Mouse (Mus musculus) MEL (cell line): ENCODE data around the gene Serinc5. TPM values are rescaled to one million over a fixed set of nuclear protein-coding genes. Genes with fewer than 3 reads are reported as not detected.

ENCODE experiments used
- DNase-seq: peaks from one replicate; pipeline ENCODE4 v3.0.0; 2011; ENCODE audit warnings: low read depth, low spot score
- H3K27ac ChIP-seq: 2 replicates; pipeline ENCODE4 v1.5.1; 2012; ENCODE audit warnings: low read depth, mild to moderate bottlenecking, control low read depth, low read length, moderate library complexity; ENCODE audit not compliant: control insufficient read depth
- H3K27me3 ChIP-seq, 2 experiments: fragments of 150-350 bp in 1 of 2; sonication (generic) in 1 of 2; 2 replicates each; pipeline ENCODE4 v1.6.1; 2012; ENCODE audit warnings: low read length in 2 of 2, mild to moderate bottlenecking in 2 of 2, improper control_type of control experiment in 1 of 2, moderate library complexity in 1 of 2; ENCODE audit not compliant: insufficient read depth in 2 of 2, control insufficient read depth in 1 of 2
- H3K36me3 ChIP-seq, 2 experiments: 2 replicates each; pipeline ENCODE4 v1.6.1; 2012 to 2014; ENCODE audit warnings: low read length in 2 of 2, improper control_type of control experiment in 1 of 2, inconsistent platforms in 1 of 2, mild to moderate bottlenecking in 1 of 2; ENCODE audit not compliant: insufficient read depth in 2 of 2, control insufficient read depth in 1 of 2
- H3K4me1 ChIP-seq, 2 experiments: fragments of 150-350 bp in 1 of 2; sonication (generic) in 1 of 2; 2 replicates each; pipeline ENCODE4 v1.6.1; 2012; ENCODE audit warnings: low read length in 2 of 2, improper control_type of control experiment in 1 of 2, mild to moderate bottlenecking in 1 of 2; ENCODE audit not compliant: insufficient read depth in 2 of 2, control insufficient read depth in 1 of 2
- H3K4me3 ChIP-seq, 2 experiments: fragments of 150-350 bp in 1 of 2; sonication (generic) in 1 of 2; 2 replicates each; pipeline ENCODE4 v1.5.1; 2012; ENCODE audit warnings: low read depth in 2 of 2, low read length in 2 of 2, mild to moderate bottlenecking in 2 of 2, moderate library complexity in 2 of 2, control low read depth in 1 of 2, improper control_type of control experiment in 1 of 2; ENCODE audit not compliant: control insufficient read depth in 1 of 2, insufficient read depth in 1 of 2
- H3K79me2 ChIP-seq: 2 replicates; pipeline ENCODE4 v1.6.1; 2012; ENCODE audit warnings: mild to moderate bottlenecking, low read length, moderate library complexity; ENCODE audit not compliant: control insufficient read depth, poor library complexity, insufficient read depth
- H3K9ac ChIP-seq: 2 replicates; pipeline ENCODE4 v1.6.1; 2012; ENCODE audit warnings: low read depth, mild to moderate bottlenecking, control low read depth, low read length, moderate library complexity; ENCODE audit not compliant: control insufficient read depth, poor library complexity, severe bottlenecking
- H3K9me3 ChIP-seq: fragments of 150-350 bp; sonication (generic); replicated peaks from 2 replicates; pipeline ENCODE4 v1.6.1; 2012; ENCODE audit warnings: mild to moderate bottlenecking, low read length, improper control_type of control experiment, moderate library complexity; ENCODE audit not compliant: insufficient read depth
- BHLHE40 ChIP-seq: IDR thresholded peaks from 2 replicates; pipeline ENCODE4 v1.6.1; 2012; ENCODE audit warnings: low read depth, mild to moderate bottlenecking, inconsistent platforms, low read length, improper control_type of control experiment, borderline replicate concordance
- CHD1 ChIP-seq: IDR thresholded peaks from 2 replicates; pipeline ENCODE4 v1.6.1; 2012; ENCODE audit warnings: low read depth, mild to moderate bottlenecking, inconsistent platforms, low read length, improper control_type of control experiment
- CHD2 ChIP-seq: IDR thresholded peaks from 2 replicates; pipeline ENCODE4 v1.6.1; 2011; ENCODE audit warnings: low read length, improper control_type of control experiment
- CTCF ChIP-seq, 3 experiments: IDR thresholded peaks in 2 of 3; conservative IDR thresholded peaks in 1 of 3; 2 replicates each; pipeline ENCODE4 v1.5.1; 2011 to 2012; ENCODE audit warnings: low read length in 3 of 3, low read depth in 2 of 3, mild to moderate bottlenecking in 2 of 3, improper control_type of control experiment in 1 of 3, inconsistent platforms in 1 of 3, mixed read lengths in 1 of 3, moderate library complexity in 1 of 3; ENCODE audit not compliant: control insufficient read depth in 1 of 3, insufficient read depth in 1 of 3, poor library complexity in 1 of 3, severe bottlenecking in 1 of 3
- E2F4 ChIP-seq: IDR thresholded peaks from 2 replicates; pipeline ENCODE4 v1.6.1; 2011; ENCODE audit warnings: low read depth, low read length, improper control_type of control experiment, borderline replicate concordance
- ELF1 ChIP-seq: IDR thresholded peaks from 2 replicates; pipeline ENCODE4 v1.6.1; 2014; ENCODE audit warnings: low read depth, mild to moderate bottlenecking, inconsistent platforms, low read length, improper control_type of control experiment, moderate library complexity
- EP300 ChIP-seq, 2 experiments: IDR thresholded peaks; 2 replicates each; pipeline ENCODE4 v1.6.1; 2011; ENCODE audit warnings: improper control_type of control experiment in 2 of 2, low read length in 2 of 2, low read depth in 1 of 2, mild to moderate bottlenecking in 1 of 2
- ETS1 ChIP-seq: IDR thresholded peaks from 2 replicates; pipeline ENCODE4 v1.6.1; 2012; ENCODE audit warnings: low read depth, mild to moderate bottlenecking, inconsistent platforms, low read length, improper control_type of control experiment, moderate library complexity
- GABPA ChIP-seq: IDR thresholded peaks from 2 replicates; pipeline ENCODE4 v1.6.1; 2012; ENCODE audit warnings: low read depth, mild to moderate bottlenecking, inconsistent platforms, low read length, improper control_type of control experiment, moderate library complexity
- GATA1 ChIP-seq: IDR thresholded peaks from 2 replicates; pipeline ENCODE4 v1.6.1; 2011; ENCODE audit warnings: low read depth, low read length, improper control_type of control experiment
- HCFC1 ChIP-seq: IDR thresholded peaks from 2 replicates; pipeline ENCODE4 v1.6.1; 2012; ENCODE audit warnings: low read depth, mild to moderate bottlenecking, inconsistent platforms, low read length, improper control_type of control experiment, moderate library complexity
- JUND ChIP-seq: IDR thresholded peaks from 2 replicates; pipeline ENCODE4 v1.6.1; 2011; ENCODE audit warnings: low read depth, mild to moderate bottlenecking, improper control_type of control experiment, low read length
- KAT2A ChIP-seq: conservative IDR thresholded peaks from 2 replicates; pipeline ENCODE4 v1.6.1; 2012; ENCODE audit warnings: low read depth, low read length, improper control_type of control experiment, inconsistent platforms
- MAFK ChIP-seq: IDR thresholded peaks from 2 replicates; pipeline ENCODE4 v1.6.1; 2011; ENCODE audit warnings: low read depth, mild to moderate bottlenecking, low read length, improper control_type of control experiment, borderline replicate concordance
- MAX ChIP-seq: IDR thresholded peaks from 2 replicates; pipeline ENCODE4 v1.6.1; 2011; ENCODE audit warnings: low read length, improper control_type of control experiment
- MAZ ChIP-seq: IDR thresholded peaks from 2 replicates; pipeline ENCODE4 v1.6.1; 2012; ENCODE audit warnings: low read depth, mild to moderate bottlenecking, inconsistent platforms, low read length, improper control_type of control experiment
- MEF2A ChIP-seq: IDR thresholded peaks from 2 replicates; pipeline ENCODE4 v1.6.1; 2014; ENCODE audit warnings: low read depth, mild to moderate bottlenecking, inconsistent platforms, low read length, improper control_type of control experiment; ENCODE audit not compliant: poor library complexity, insufficient replicate concordance, severe bottlenecking; ENCODE audit errors: extremely low read depth
- MXI1 ChIP-seq: IDR thresholded peaks from 2 replicates; pipeline ENCODE4 v1.6.1; 2011; ENCODE audit warnings: mild to moderate bottlenecking, low read depth, low read length, improper control_type of control experiment
- MYB ChIP-seq: IDR thresholded peaks from 2 replicates; pipeline ENCODE4 v1.6.1; 2011; ENCODE audit warnings: mild to moderate bottlenecking, low read depth, low read length, improper control_type of control experiment
- MYC ChIP-seq: IDR thresholded peaks from 2 replicates; pipeline ENCODE4 v1.6.1; 2011; ENCODE audit warnings: low read depth, mild to moderate bottlenecking, low read length, improper control_type of control experiment, moderate library complexity
- NRF1 ChIP-seq: IDR thresholded peaks from 2 replicates; pipeline ENCODE4 v1.6.1; 2014; ENCODE audit warnings: low read depth, mild to moderate bottlenecking, inconsistent platforms, low read length, improper control_type of control experiment, moderate library complexity; ENCODE audit not compliant: poor library complexity, insufficient read depth, severe bottlenecking
- POLR2A ChIP-seq, 2 experiments: IDR thresholded peaks; 2 replicates each; pipeline ENCODE4 v1.6.1; 2011 to 2012; ENCODE audit warnings: low read length in 2 of 2, mild to moderate bottlenecking in 2 of 2, control low read depth in 1 of 2, improper control_type of control experiment in 1 of 2, low read depth in 1 of 2, moderate library complexity in 1 of 2; ENCODE audit not compliant: control insufficient read depth in 1 of 2, insufficient read depth in 1 of 2, poor library complexity in 1 of 2
- POLR2AphosphoS2 ChIP-seq: IDR thresholded peaks from 2 replicates; pipeline ENCODE4 v1.6.1; 2011; ENCODE audit warnings: low read length, improper control_type of control experiment
- RAD21 ChIP-seq: IDR thresholded peaks from 2 replicates; pipeline ENCODE4 v1.6.1; 2011; ENCODE audit warnings: mild to moderate bottlenecking, low read depth, low read length, improper control_type of control experiment
- RCOR1 ChIP-seq: IDR thresholded peaks from 2 replicates; pipeline ENCODE4 v1.6.1; 2012; ENCODE audit warnings: low read depth, mild to moderate bottlenecking, inconsistent platforms, low read length, improper control_type of control experiment
- SIN3A ChIP-seq: IDR thresholded peaks from 2 replicates; pipeline ENCODE4 v1.6.1; 2012; ENCODE audit warnings: low read length, improper control_type of control experiment, inconsistent platforms
- SMC3 ChIP-seq: IDR thresholded peaks from 2 replicates; pipeline ENCODE4 v1.6.1; 2011; ENCODE audit warnings: low read depth, low read length, improper control_type of control experiment
- TAL1 ChIP-seq: IDR thresholded peaks from 2 replicates; pipeline ENCODE4 v1.6.1; 2012; ENCODE audit warnings: mild to moderate bottlenecking, inconsistent platforms, low read length, moderate library complexity, mixed read lengths
- TBP ChIP-seq: IDR thresholded peaks from 2 replicates; pipeline ENCODE4 v1.8.0; 2011; ENCODE audit warnings: low read depth, low read length, improper control_type of control experiment
- TCF12 ChIP-seq: IDR thresholded peaks from 2 replicates; pipeline ENCODE4 v1.6.1; 2014; ENCODE audit warnings: low read depth, mild to moderate bottlenecking, inconsistent platforms, low read length, improper control_type of control experiment, moderate library complexity
- USF2 ChIP-seq, 2 experiments: IDR thresholded peaks; 2 replicates each; pipeline ENCODE4 v1.6.1; 2011 to 2012; ENCODE audit warnings: improper control_type of control experiment in 2 of 2, low read length in 2 of 2, borderline replicate concordance in 1 of 2, inconsistent platforms in 1 of 2, low read depth in 1 of 2, mild to moderate bottlenecking in 1 of 2; ENCODE audit not compliant: insufficient read depth in 1 of 2
- ZC3H11A ChIP-seq: IDR thresholded peaks from 2 replicates; pipeline ENCODE4 v1.6.1; 2012; ENCODE audit warnings: low read depth, mild to moderate bottlenecking, inconsistent platforms, low read length, improper control_type of control experiment
- ZKSCAN1 ChIP-seq: IDR thresholded peaks from 2 replicates; pipeline ENCODE4 v1.6.1; 2012; ENCODE audit warnings: low read depth, mild to moderate bottlenecking, inconsistent platforms, low read length, improper control_type of control experiment, moderate library complexity
- ZMIZ1 ChIP-seq: IDR thresholded peaks from 2 replicates; pipeline ENCODE4 v1.6.1; 2012; ENCODE audit warnings: low read depth, mild to moderate bottlenecking, inconsistent platforms, low read length, improper control_type of control experiment, moderate library complexity
- ZNF384 ChIP-seq: IDR thresholded peaks from 2 replicates; pipeline ENCODE4 v1.6.1; 2012; ENCODE audit warnings: low read depth, mild to moderate bottlenecking, inconsistent platforms, low read length, improper control_type of control experiment
- polyA plus RNA-seq, 2 experiments: library from polyadenylated mRNA; stranded (reverse) in 1 of 2; unstranded in 1 of 2; fragments of >175 nt in 1 of 2; fragments of >200 nt in 1 of 2; gene quantifications; 2 replicates each; pipeline versions ENCODE4 v1.2.1 to v1.2.4; 2012; ENCODE audit warnings: low replicate concordance in 2 of 2, low read depth in 1 of 2; ENCODE audit not compliant: insufficient read length in 2 of 2, insufficient read depth in 1 of 2, missing spikeins in 1 of 2
- total RNA-seq: library from RNA; depleted of rRNA; stranded (reverse); fragments of 300-350 nt; gene quantifications from 2 replicates; pipeline ENCODE4 v1.2.3, GENCODE M21; 2012

The Serinc5 gene
- total and polyA plus RNA-seq, 3 experiments, result 4.0 to 8.8 TPM; not detected in 1

DNA sequence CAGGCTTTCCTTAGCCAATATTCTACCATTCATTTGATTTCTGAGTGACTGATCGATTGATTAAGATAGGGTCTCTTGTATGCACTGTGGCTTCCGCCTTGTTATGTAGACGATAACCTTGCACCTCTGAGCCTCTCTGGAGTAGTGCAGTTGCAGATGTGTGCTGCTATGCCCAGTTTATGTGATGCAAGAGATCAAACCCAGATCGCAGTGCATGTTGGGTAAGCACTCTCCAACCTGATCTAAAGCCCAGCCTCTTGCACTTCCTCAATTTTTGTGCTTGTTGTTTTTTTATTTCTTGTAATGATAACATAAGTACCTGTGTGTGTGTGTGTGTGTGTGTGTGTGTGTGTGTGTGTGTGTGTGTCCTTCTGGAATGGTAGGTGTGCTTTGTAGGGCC lies 132.0 kb downstream of the Serinc5 start (continued):
- TF ChIP-seq ETS1, result peak; percentile 69
- peak; percentile 61 for TF ChIP-seq TCF12

DNA sequence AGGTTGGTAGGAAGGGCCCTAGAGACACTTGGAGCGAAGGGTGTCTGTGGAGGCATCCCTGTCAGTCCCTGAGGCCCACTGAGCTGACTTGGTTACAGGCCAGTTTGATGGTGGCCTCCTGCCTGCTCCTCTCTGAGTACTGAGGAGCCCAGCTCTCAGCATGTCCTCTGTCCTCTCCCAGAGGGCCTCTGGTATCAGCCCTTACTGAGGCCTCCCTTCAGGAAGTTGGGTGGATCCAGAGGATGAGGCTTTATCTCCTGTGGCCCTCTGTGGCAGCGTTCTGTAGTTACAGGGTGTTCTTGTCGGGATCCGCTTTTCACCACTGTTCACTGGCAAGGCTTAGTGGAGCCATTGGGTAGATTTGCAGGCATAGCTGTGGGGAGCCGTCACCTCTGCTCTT lies 132.4 kb downstream of the Serinc5 start:
- no peaks in the 10 kb centered on the region for H3K9me3 ChIP-seq
- H3K27ac ChIP-seq, result peak overlapping the region; percentile 90
- H3K36me3 ChIP-seq, result peaks cover 0 to 8% of the 10 kb centered on the region in 2 experiments; a peak in 2 of 4 replicates
- no peaks in the 10 kb centered on the region for H3K27me3 ChIP-seq
- peak overlapping the region; percentile 67 for H3K9ac ChIP-seq
- H3K4me3 ChIP-seq, result peak overlapping the region; percentile 27 to 33
- no peaks in the 10 kb centered on the region for H3K79me2 ChIP-seq
- DNase-seq, result peak; percentile 90
- H3K4me1 ChIP-seq, result peaks cover 3 to 10% of the 10 kb centered on the region in 2 experiments
- TF ChIP-seq TCF12, result peak; percentile 48; the same call in 1 of the 2 replicates
- no peak for TF ChIP-seq CHD2
- no peak for TF ChIP-seq HCFC1
- TF ChIP-seq CTCF (IDR thresholded peaks at IDR 0.05 in 2 of 3, conservative IDR thresholded peaks at IDR 0.05 in 1 of 3; ENCODE audit: control insufficient read depth in 1 of 3, insufficient read depth in 1 of 3, low read depth in 2 of 3, low read length in 3 of 3, poor library complexity in 1 of 3, severe bottlenecking in 1 of 3), result no peak; a peak in 1 of 6 replicates
- no peak for TF ChIP-seq GABPA
- TF ChIP-seq ZC3H11A, result no peak
- TF ChIP-seq ZNF384, result no peak
- no peak for TF ChIP-seq MAFK
- TF ChIP-seq RAD21, result no peak
- peak; percentile 17; the same call in 1 of the 2 replicates for TF ChIP-seq ZMIZ1
- TF ChIP-seq KAT2A, result no peak
- TF ChIP-seq MYB, result no peak
- no peak for TF ChIP-seq MAX
- no peak for TF ChIP-seq NRF1
- TF ChIP-seq BHLHE40, result no peak
- TF ChIP-seq MEF2A, result no peak
- peak; percentile 78 for TF ChIP-seq GATA1
- no peak; the same call in 1 of the 2 replicates for TF ChIP-seq SIN3A
- TF ChIP-seq ZKSCAN1, result no peak
- peak; percentile 43; the same call in 1 of the 2 replicates for TF ChIP-seq TBP
- TF ChIP-seq RCOR1, result peak; percentile 60; the same call in 1 of the 2 replicates
- no peak for TF ChIP-seq MAZ
- peak; percentile 18 to 62; a peak in 2 of 4 replicates for TF ChIP-seq POLR2A (IDR thresholded peaks at IDR 0.05; ENCODE audit: control insufficient read depth in 1 of 2, insufficient read depth in 1 of 2, low read depth in 1 of 2, low read length in 2 of 2, poor library complexity in 1 of 2)
- TF ChIP-seq USF2 (IDR thresholded peaks at IDR 0.05; ENCODE audit: borderline replicate concordance in 1 of 2, insufficient read depth in 1 of 2, low read depth in 1 of 2, low read length in 2 of 2), result no peak
- TF ChIP-seq MYC, result no peak
- no peak for TF ChIP-seq POLR2AphosphoS2
- no peak for TF ChIP-seq JUND
- peak; percentile 44; the same call in 1 of the 2 replicates for TF ChIP-seq MXI1
- TF ChIP-seq E2F4, result no peak
- peak; percentile 46; the same call in 1 of the 2 replicates for TF ChIP-seq ETS1
- peak; percentile 71 for TF ChIP-seq TAL1
- TF ChIP-seq EP300 (IDR thresholded peaks at IDR 0.05; ENCODE audit: low read depth in 1 of 2, low read length in 2 of 2), result peak; percentile 58 to 79
- TF ChIP-seq SMC3, result no peak
- TF ChIP-seq CHD1, result no peak
- peak; percentile 48; the same call in 1 of the 2 replicates for TF ChIP-seq ELF1
